In genomic region chr9:115559521-115559920, GRCm38 (mm10) we compare ENCODE assay signal across 33 mouse cellular contexts.
"Had no signal": no experiment of that assay in that cellular context is flagged by ENCODE, and none has a peak within 500 bp of the region (broad histone marks: within the 10 kb centered on the region; RNA-seq: fewer than 3 reads in every experiment).

No protein-coding gene starts in this region.

- H3K9ac ChIP-seq: limb, embryonic 12.5 days; limb, embryonic 13.5 days; limb, embryonic 15.5 days; liver, embryonic 12.5 days; liver, embryonic 13.5 days; liver, embryonic 14.5 days; liver, embryonic 15.5 days; liver, postnatal 0 days; lung, embryonic 14.5 days; lung, embryonic 15.5 days; midbrain, embryonic 12.5 days; midbrain, embryonic 13.5 days; midbrain, embryonic 15.5 days; neural tube, embryonic 12.5 days; neural tube, embryonic 13.5 days had no signal

- H3K4me1 ChIP-seq: liver, embryonic 12.5 days; liver, embryonic 13.5 days; liver, embryonic 15.5 days; lung, embryonic 15.5 days; neural tube, embryonic 12.5 days had no signal

- H3K4me2 ChIP-seq: limb, embryonic 12.5 days; limb, embryonic 13.5 days; limb, embryonic 15.5 days; liver, embryonic 11.5 days; liver, embryonic 12.5 days; liver, embryonic 13.5 days; liver, embryonic 15.5 days; lung, embryonic 14.5 days; lung, embryonic 15.5 days; midbrain, embryonic 11.5 days; midbrain, embryonic 12.5 days; midbrain, embryonic 13.5 days; midbrain, embryonic 15.5 days; neural tube, embryonic 12.5 days; neural tube, embryonic 13.5 days had no signal

- H3K27ac ChIP-seq: limb, embryonic 10.5 days; limb, embryonic 12.5 days; limb, embryonic 13.5 days; limb, embryonic 15.5 days; liver, embryonic 12.5 days; liver, embryonic 13.5 days; liver, embryonic 14.5 days; liver, embryonic 15.5 days; lung, embryonic 15.5 days; macrophage; midbrain, embryonic 10.5 days; midbrain, embryonic 12.5 days; midbrain, embryonic 13.5 days; midbrain, embryonic 15.5 days; neural tube, embryonic 12.5 days; neural tube, embryonic 13.5 days had no signal

- H3K4me3 ChIP-seq: limb, embryonic 10.5 days; limb, embryonic 12.5 days; limb, embryonic 13.5 days; limb, embryonic 15.5 days; liver, embryonic 12.5 days; liver, embryonic 13.5 days; liver, embryonic 15.5 days; lung, embryonic 15.5 days; megakaryocyte, embryonic 14.5 days; midbrain, embryonic 10.5 days; midbrain, embryonic 12.5 days; midbrain, embryonic 13.5 days; midbrain, embryonic 15.5 days; myocyte; neural tube, embryonic 12.5 days; neural tube, embryonic 13.5 days had no signal

- ATAC-seq: liver, embryonic 12.5 days; liver, postnatal 0 days; lung, postnatal 0 days; midbrain, embryonic 13.5 days; midbrain, embryonic 15.5 days; midbrain, embryonic 16.5 days had no signal

- H3K9me3 ChIP-seq: limb, embryonic 10.5 days; limb, embryonic 13.5 days; limb, embryonic 15.5 days; liver, embryonic 12.5 days; liver, embryonic 13.5 days; liver, embryonic 15.5 days; lung, embryonic 15.5 days; midbrain, embryonic 12.5 days; midbrain, embryonic 13.5 days; midbrain, embryonic 15.5 days; neural tube, embryonic 13.5 days had no signal

- DNase-seq: left cerebral cortex, postnatal 4 days; liver; liver, embryonic 13.5 days; liver, postnatal 0 days; lung, adult 18-20 months; lung, adult 2 months; lung, embryonic 14.5 days; lung, postnatal 10 days; lung, postnatal 14 days; lung, postnatal 36 days; lung, postnatal 4 days; midbrain, embryonic 14.5 days had no signal

- H3K36me3 ChIP-seq: limb, embryonic 10.5 days; limb, embryonic 12.5 days; limb, embryonic 13.5 days; limb, embryonic 15.5 days; liver, embryonic 12.5 days; liver, embryonic 13.5 days; liver, embryonic 15.5 days; lung, embryonic 15.5 days; midbrain, embryonic 10.5 days; midbrain, embryonic 12.5 days; midbrain, embryonic 13.5 days; midbrain, embryonic 15.5 days; neural tube, embryonic 12.5 days; neural tube, embryonic 13.5 days had no signal

- H3K27me3 ChIP-seq: limb, embryonic 12.5 days; limb, embryonic 13.5 days; limb, embryonic 15.5 days; liver, embryonic 12.5 days; liver, embryonic 13.5 days; liver, embryonic 15.5 days; lung, embryonic 15.5 days; midbrain, embryonic 12.5 days; midbrain, embryonic 13.5 days; midbrain, embryonic 15.5 days; neural tube, embryonic 12.5 days; neural tube, embryonic 13.5 days had no signal
